Mouse (Mus musculus) lung, adult 2 months (tissue): ENCODE measurements around the gene Tlx1.

ENCODE experiments used
- CTCF ChIP-seq: fragments of 200-500 bp; IDR thresholded peaks from 2 replicates; pipeline ENCODE4 v1.5.1; 2011; ENCODE audit warnings: mild to moderate bottlenecking, low read length, control low read depth; ENCODE audit not compliant: insufficient read depth
- POLR2A ChIP-seq: fragments of 200-500 bp; IDR thresholded peaks from 2 replicates; pipeline ENCODE4 v1.6.1; 2011; ENCODE audit warnings: low read depth, mild to moderate bottlenecking, control low read depth, low read length, borderline replicate concordance; ENCODE audit errors: extremely low read depth

GRCm38 (mm10) chr19:45170451-45170850, 20.0 kb downstream of the Tlx1 start:
- TF ChIP-seq CTCF: no peak
- no peak for TF ChIP-seq POLR2A
